Mouse (Mus musculus) urinary bladder, adult 2 months (tissue): ENCODE data around the gene H2-Eb1. TPM values are rescaled to one million over a fixed set of nuclear protein-coding genes. Genes with fewer than 3 reads are reported as not detected.

Experiments
- DNase-seq: peaks from one replicate; pipeline ENCODE4 v3.0.0; 2022; ENCODE audit warnings: low spot score
- polyA plus RNA-seq: library from polyadenylated mRNA; depleted of rRNA; stranded (reverse); fragments of >200 nt; gene quantifications from 2 replicates; pipeline ENCODE4 v1.2.3, GENCODE M21; 2012; rRNA removed

The H2-Eb1 gene
- polyA plus RNA-seq, 1 experiment = 248 TPM

- no peak for DNase-seq
These were observed 11.0 kb downstream of the H2-Eb1 start for GRCm38 (mm10) chr17:34316697-34317096.

DNA sequence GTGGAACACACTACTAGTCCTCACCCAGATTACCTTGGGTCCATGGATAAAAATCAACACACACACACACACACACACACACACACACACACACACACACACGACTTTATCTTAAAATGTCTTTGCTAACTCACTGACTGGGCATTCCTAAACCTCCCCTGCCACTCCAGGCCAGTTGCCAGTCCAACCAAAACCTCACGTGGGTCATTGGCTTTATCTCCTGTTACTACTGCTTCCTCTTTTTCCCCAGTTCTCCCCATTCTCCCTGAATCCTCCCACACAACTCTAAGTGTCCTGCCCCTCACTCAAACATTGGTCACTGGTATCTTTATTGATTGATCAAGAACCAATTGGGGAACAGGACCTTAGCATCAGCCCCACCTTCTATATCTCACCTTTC, 11.6 kb downstream of the H2-Eb1 start:
- DNase-seq = no peak

DNA sequence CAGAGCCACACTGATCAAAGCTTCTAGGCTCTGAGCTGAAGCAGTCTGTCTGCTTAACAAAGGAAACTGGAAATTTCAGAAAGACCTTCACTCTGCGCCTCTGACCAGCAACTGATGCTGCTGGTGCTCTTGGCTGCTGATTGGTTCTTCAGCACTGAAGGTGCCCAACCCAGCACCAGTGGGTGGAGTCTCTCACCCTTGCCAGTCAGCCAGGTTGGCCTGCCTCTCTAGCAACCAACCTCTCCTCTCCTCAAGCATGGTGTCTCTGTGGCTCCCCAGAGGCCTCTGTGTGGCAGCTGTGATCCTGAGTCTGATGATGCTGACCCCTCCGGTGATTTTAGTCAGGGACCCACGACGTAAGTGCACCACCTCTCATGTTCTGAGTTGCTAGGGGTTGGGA, 19.8 kb downstream of the H2-Eb1 start, which contains the start of gene H2-Eb2:
Gene H2-Eb2, plus strand, starts transcription at position 230 of the 400 bp plus-strand sequence.
- no peak for DNase-seq

GRCm38 (mm10) chr17:34326373-34326772, 20.7 kb downstream of the H2-Eb1 start:
- no peak for DNase-seq

DNA sequence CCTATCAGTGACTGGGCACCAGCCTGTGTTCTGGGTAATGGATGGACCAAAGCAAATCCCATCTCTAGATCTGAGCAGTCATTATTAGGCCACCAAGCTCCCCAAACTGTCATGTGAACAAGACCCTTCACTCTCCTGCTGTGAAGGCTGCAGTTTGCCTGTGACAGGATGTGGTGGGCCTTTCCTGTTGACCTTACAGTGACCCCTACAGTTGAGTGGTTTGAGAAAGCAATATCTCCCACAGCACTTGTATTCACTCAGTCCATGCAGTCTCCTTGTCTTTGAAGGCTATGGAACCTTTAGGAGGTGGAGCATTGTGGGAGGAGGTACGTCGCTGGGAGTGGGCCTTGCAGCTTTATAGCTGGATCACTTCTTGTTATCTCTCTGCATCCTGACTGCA, 24.1 kb downstream of the H2-Eb1 start:
- DNase-seq = no peak

DNA sequence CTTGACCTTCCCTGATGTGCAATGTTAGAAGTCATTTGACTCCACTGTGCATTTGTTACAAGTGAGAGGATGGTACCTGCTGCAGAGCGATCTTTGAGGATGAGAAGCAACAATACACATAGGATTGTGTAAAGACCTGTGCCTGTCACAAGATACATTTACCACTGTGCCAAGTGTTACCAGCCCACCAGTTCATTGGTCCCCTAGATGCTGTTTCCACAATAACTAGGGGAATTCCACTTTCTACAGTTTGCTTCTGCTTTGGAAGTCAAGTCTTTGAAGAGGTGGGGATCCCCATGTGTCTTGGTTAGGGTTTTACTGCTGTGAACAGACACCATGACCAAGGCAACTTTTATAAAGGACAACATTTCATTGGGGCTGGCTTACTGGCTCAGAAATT, 25.5 kb downstream of the H2-Eb1 start:
- DNase-seq = no peak

- no peak for DNase-seq
These were observed 35.1 kb downstream of the H2-Eb1 start for GRCm38 (mm10) chr17:34340619-34341402.

DNA sequence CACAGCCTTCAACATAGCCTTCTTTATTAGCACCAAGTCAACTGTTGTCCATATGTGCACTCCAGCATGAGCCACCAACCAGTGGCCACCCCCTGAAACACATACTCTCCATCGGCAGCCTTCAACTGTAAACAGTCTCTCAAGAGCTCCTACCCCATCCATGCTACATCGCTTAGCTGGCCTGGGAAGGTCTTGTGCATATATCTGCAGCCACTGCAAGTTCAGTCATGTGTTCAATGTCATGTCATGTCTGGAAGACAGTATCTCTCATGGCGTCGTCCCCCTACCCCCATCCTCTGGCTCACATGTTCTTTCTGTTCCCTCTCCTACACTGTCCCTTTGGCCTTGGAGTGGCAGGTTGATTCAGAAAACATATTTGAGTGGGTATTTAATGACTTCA, 39.2 kb downstream of the H2-Eb1 start:
- no peak for DNase-seq

DNA sequence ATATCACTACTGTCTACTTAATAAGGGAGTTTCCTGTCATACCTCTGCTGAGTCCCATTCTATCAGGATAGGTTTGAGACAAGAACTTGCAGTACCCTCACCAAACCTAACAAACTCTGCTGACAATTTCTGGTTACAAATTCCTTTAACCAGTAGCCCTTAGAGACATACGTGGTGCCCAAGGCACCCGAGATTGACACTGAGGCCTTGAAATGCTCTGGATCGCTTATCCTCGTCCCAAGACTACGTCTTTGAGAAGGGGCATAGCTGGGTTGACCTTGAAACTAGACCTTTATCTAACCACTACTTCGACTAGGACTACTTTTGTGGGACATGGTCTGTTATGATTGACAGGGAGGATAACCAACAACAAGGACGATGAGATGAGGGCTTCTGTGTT, 39.8 kb downstream of the H2-Eb1 start:
- DNase-seq = no peak

- no peak for DNase-seq
These were observed 40.4 kb downstream of the H2-Eb1 start for GRCm38 (mm10) chr17:34346041-34346440.

DNA sequence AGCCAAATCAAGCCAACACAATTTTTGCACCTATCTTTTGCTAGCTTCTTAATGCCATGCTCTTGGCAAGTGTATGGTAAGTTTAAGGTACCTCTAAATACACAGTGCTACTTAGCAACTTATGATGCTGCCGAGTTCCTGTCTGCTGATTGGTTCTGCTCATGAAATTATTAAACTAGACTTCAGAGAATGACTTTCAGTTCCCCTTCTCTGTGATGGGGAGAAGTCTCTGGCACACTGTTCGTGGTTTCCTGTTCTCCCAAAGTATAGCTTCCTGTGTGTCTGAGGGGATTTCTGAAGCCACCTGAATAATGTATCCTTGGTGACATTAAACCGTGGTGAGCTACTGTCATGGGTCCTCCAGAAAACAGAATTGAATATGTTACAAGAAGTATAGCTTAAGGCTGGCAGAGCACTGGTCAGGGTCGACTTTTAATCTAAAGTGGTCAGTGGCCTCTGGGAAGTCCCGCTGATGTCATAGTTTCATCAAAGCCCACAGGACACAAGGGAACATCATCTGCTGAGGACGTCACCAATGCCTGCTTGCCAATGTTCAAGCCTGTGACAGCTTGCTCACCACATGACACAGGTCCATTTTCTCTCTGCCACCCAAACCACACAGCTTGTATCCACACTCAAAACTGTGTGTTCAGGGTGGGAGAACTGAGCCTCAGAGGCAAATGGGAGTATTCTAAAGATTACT, 42.1 kb downstream of the H2-Eb1 start:
- DNase-seq = peak; percentile 9

DNA sequence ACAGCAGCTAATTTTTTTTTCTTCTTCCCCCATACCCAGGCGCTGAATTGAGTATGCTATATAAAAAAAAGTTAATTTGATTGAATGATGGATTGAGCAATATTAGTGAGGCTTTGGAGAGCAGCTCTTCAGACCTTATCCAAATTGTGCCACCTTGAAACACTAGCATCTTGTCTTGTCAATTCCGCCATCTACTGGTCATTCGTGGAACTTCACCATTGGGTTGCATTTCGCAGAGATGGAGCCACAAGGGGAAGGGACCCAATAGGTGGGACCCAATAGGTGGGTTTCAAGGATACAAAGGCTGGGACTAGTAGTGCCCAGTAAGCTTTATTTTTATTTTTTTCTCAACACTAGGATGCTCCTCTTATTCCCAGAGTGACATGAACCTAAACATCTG, 43.8 kb downstream of the H2-Eb1 start:
- no peak for DNase-seq

DNA sequence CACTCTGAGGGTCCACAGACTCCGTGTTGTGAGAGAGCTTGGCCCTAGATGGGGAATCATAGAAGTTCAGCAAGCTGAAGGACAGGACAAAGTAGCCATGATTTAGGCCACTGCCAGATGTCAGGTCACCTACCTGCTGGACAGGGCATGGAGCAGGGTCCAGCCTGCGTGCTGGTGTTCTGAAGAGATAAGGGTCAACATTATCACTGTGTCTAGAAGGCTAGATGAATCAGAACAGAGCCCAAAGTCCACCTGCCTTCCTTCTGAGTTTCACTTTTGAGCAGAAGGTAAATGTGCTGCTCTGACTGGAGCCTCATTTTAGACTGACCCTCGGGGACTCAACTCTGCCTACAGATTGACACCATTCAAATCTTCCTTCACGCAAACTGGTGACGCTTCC, 48.9 kb downstream of the H2-Eb1 start, which contains the start of gene Btnl2:
Gene Btnl2, plus strand, starts transcription at position 284 of the 400 bp plus-strand sequence.
- no peak for DNase-seq

DNA sequence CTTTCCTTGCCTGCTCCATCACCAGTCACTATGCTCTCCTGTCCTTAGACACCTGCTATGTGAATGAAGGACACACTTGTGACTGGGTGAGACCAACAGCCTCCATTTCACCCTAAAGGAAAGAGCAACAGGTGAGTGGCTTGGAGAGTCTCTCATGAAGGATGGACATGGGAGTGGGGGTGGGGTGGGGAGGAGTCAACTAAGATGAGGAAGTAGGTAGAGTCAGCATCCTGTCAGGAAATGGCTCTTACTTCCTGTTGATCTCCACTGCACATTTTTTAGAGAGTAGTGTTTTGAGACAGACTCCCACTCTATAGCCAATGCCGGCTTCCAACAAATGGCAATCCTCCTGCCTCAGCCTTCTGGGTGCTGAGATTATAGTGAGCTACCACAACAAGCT, 49.3 kb downstream of the H2-Eb1 start:
- DNase-seq = no peak

GRCm38 (mm10) chr17:34362954-34363546, 57.4 kb downstream of the H2-Eb1 start:
- DNase-seq = no peak

DNA sequence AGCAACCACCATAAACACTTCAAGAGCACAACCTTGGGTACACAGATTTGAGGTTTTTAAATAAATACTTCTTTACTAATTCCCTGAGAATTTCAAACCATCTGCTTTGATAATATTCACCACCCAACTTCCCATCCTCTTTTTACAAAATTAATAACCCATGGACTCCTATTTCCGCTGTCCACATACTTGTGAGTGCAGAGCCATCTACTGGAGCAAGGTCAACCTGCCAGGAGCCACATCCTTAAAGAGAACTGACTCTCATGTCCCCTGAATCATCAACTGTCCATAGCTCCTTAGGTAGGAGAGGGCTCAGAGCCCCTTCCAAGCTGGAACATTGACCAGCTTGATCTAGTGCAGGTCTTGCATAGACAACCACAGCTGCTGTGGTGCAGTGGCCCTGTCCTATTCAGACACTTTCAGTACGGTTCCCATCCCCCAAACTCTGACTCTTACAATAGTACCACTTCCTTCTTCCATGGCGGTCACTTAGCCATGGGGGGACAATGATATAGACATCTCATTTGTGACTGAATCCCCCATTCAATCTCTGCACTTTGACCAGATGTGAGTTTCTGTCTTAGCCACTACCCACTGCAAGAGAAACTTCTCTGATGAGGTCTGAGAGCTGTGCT, 58.1 kb downstream of the H2-Eb1 start:
- no peak for DNase-seq

GRCm38 (mm10) chr17:34365031-34365430, 59.4 kb downstream of the H2-Eb1 start:
- no peak for DNase-seq

Other genes starting within 250 kb of the H2-Eb1 start
- 1.7 and 2.1 TPM in 2 replicates for gene H2-Oa, start 213.5 kb upstream of the H2-Eb1 start, polyA plus RNA-seq
- 30.0 and 31.9 TPM in 2 replicates for gene H2-DMa, start 186.3 kb upstream of the H2-Eb1 start, polyA plus RNA-seq
- gene Brd2, start 183.2 kb upstream of the H2-Eb1 start, polyA plus RNA-seq = 135 and 154 TPM in 2 replicates
- gene H2-DMb2, start 162.6 kb upstream of the H2-Eb1 start, polyA plus RNA-seq = 4.1 and 4.9 TPM in 2 replicates
- gene H2-DMb1, start 152.8 kb upstream of the H2-Eb1 start, polyA plus RNA-seq = 22.4 and 22.8 TPM in 2 replicates
- 29.5 and 40.1 TPM in 2 replicates for gene Tap1, start 118.3 kb upstream of the H2-Eb1 start, polyA plus RNA-seq
- gene Psmb9, start 118.1 kb upstream of the H2-Eb1 start, polyA plus RNA-seq = 34.7 and 37.4 TPM in 2 replicates
- gene Psmb8, start 108.1 kb upstream of the H2-Eb1 start, polyA plus RNA-seq = 81.2 and 88.3 TPM in 2 replicates
- gene Tap2, start 102.3 kb upstream of the H2-Eb1 start, polyA plus RNA-seq = 37.9 and 42.4 TPM in 2 replicates
- gene H2-Ob, start 67.0 kb upstream of the H2-Eb1 start, polyA plus RNA-seq = 2.7 and 5.0 TPM in 2 replicates
- gene H2-Ab1, start 48.2 kb upstream of the H2-Eb1 start, polyA plus RNA-seq = 251 and 267 TPM in 2 replicates
- 281 and 288 TPM in 2 replicates for gene H2-Aa, start 18.0 kb upstream of the H2-Eb1 start, polyA plus RNA-seq
- gene H2-Eb2, start 19.8 kb downstream of the H2-Eb1 start, polyA plus RNA-seq = 0.09 and 0.18 TPM in 2 replicates
- 0.28 and 0.40 TPM in 2 replicates for gene Btnl2, start 49.0 kb downstream of the H2-Eb1 start, polyA plus RNA-seq
- not detected in 2 replicates for gene Btnl1, start 71.3 kb downstream of the H2-Eb1 start, polyA plus RNA-seq
- gene BC051142, start 93.0 kb downstream of the H2-Eb1 start, polyA plus RNA-seq = 1.2 and 1.6 TPM in 2 replicates
- 0.04 TPM in 1 of 2 replicates, not detected in the other for gene Btnl4, start 171.5 kb downstream of the H2-Eb1 start, polyA plus RNA-seq
- gene Btnl6, start 211.5 kb downstream of the H2-Eb1 start, polyA plus RNA-seq = not detected in 2 replicates